Mouse (Mus musculus): ENCODE measurements around the gene Il10rb.
"Not testable (repeated sequence)": the region's sequence is repeated elsewhere in the genome, so short reads cannot be mapped to it uniquely, and the experiment has no call there.

Il10rb gene

DNA sequence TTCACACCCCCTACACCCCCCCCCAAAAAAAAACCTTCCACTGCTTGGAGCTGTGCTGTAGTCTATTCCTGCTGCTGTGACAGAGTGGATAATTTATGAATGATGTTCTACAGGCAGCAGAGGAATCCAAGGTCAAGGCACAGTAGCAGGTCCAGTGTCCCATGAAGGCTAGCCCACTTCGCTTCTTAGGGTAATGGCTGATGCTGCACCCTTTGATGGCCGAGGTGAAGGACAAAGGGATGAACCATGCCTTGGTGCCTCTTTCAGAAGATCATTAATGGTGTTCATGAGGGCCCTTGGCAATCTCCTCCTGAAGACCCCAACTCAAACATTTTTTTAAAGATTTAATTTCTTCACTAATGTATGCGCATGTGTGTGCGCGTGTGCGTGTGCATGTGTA, 10.4 kb downstream of the Il10rb start:
- no peak for DNase-seq (ENCODE audit: low read depth)

DNA sequence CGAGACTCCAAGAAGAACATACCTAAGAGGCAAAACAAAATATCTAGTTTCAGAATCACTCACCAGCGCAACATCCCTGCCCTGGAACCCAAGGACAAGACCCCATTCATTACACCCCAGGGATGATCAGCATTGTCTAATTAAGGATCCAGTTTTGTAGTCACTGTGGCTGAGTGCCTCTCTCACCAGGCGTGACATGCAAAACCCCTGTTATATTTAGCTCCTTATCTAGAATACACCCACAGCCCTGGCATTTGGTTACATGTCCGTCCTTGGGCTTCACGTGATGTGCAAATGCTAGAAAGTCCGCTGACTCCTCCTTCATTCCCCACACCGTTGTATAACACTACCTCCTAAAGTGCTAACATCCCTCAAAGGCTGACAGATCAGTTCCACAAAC, 11.0 kb downstream of the Il10rb start:
- DNase-seq (ENCODE audit: low read depth), result no peak

DNA sequence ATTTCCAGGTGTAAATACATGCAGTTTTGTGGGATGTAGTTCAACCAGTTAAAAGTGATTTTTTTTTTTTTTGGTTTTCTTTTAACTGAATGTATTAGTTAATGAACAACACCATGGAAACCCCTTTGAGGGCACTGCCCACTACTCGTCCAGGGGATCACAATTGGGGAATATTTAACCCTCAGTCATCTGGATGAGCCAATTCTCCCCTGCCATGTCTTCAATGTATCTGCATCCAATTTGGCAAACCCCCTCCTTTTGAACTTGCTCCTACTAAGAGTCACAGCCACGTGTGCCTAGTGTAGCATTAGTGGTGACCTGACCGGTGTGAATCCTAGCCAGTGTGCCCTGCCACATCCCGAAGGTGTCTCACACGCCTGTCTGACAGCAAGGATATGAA, 12.6 kb downstream of the Il10rb start:
- DNase-seq (ENCODE audit: low read depth), result no peak

DNA sequence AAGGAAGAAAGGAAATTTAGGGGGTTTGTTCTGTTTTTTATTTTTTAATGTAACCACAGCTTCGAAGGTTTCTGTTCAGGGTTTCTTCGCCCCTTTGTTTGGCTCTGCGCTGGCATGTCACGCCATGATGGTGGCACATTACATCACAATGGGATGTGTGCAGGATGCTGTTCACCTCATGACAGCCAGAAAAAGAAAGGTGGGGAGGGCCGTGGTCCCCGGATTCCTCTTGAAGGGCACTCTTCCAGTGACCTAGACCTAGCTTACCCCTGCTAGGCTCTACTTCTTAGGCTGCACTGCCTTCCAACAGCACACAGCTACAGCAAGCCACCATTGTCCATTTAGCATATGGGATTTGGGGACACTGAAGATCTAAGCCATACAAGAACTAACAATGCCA, 19.9 kb downstream of the Il10rb start:
- DNase-seq (ENCODE audit: low read depth), result no peak

DNA sequence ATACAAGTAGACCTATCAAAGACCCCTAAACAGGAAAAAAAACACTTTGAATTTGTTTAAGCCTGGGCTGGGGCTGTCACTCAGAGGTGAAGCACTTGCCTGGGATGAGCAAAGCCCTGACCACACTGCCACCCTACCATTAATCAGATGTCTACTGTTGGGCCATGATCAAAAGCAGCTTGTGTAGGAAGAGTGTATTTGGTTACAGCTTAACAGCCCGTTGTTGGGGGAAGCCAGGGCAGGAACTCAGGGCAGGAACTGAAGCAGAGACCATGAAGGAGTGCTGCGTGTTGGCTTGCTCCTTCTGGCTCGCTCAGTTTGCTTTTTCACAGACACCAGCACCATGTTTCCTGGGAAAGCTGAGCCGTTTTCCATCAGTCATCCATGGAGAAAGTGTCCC, 20.6 kb downstream of the Il10rb start:
- no peak for DNase-seq (ENCODE audit: low read depth)

DNA sequence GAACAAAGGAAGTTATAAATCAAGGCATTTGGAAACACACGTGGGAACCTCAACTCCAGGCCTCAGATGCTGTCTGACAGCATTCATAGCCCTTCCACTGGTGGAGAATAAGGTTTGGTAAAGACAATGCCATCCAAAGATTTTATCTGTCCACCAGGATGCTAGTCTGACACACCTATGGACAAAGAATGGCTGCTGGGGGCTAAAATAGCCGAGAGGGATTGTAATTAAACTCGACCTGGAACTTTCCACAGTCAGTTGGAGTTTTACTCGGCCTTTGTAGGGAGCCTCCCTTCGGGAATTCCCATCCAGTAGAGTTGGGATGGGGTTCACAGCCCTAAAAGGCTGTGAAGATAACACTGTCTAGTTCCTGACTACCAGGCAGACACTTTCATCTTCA, 21.5 kb downstream of the Il10rb start:
- no peak for DNase-seq (ENCODE audit: low read depth)

DNA sequence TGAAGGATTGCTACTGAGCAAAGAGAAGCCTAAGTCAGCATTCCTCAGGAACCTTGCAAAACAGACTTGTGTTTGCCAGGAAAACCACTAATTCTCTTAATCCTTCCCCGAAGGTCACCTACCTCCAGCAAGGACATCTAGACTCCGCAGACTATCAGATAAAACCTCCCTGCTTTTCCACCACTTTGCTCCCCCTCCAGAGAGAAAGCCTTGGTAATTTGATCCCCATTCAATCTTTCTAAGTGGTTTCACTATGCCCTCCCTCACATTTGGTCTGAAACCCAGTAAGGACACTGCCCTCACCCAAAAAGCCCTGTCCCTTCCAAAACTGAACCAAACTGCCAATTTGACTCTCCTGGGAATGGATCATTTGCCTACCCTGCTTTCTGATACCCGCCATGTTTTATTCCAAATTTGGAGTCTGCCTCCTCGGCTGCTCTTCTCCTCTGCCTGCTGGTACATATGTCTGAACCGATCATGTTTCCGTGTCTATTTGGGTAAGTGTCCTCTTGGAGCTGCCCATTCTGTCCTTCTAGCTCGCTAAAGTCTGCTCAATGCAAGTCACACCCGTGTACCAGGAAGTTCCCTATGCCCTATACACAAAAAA, 22.4 kb downstream of the Il10rb start:
- DNase-seq (ENCODE audit: low read depth), result no peak

DNA sequence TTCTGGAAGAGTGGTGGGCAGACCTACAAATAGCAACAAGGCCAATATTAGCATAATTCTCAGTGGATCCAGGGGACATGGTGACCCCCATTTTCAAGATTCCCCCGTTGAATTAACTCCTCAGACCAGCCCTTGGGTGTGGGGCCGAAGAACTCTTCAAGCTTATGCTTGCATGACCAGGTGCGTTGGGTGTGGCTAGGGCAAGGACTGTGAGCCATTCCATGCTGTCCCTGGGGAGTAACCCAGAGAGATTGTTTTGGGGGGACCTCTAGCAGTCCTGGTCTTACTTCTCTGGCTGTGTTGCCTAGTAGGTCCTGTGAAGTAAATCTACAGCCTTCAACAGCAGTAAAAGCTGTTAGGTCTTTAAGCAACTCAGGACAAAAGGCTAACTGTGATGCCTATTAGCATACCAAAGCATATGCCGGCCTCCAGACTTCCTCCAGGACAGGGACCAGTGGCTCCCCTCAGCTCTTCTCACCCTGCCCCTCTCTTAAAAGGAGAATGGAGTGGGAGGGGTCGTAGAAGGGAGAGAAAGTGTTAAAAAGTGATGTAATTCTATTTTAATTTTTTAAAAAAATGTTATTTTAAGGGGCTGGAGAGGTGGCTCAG, 26.9 kb downstream of the Il10rb start:
- DNase-seq (ENCODE audit: low read depth), result no peak

DNA sequence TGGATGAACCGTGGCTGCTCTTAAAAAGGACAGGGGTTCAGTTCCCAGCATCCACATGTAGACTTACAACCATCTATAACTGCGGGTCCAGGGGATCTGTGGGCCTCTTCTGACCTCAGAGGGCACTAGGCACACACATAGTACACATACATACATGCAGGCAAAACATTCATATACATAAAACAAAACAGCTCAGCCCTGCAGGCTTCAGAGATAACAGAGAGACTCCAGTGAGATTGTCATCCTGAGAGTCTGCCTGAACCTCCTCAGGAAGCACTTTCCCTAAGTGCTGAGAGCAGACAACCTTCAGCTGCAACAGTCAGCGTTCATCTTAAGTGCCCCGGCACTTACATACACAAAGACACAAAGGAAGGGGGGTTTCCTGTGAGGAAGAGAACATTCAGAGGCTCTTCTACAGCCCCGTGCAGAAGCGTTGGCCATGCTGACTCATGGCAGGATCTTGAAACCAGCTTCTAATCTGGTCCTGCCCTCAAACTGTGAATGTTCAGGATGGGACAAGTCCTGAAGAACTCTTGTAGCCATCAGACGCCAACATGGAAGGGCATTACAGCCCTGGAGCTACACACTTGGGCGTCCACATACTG, 27.5 kb downstream of the Il10rb start:
- DNase-seq (ENCODE audit: low read depth), result no peak

DNA sequence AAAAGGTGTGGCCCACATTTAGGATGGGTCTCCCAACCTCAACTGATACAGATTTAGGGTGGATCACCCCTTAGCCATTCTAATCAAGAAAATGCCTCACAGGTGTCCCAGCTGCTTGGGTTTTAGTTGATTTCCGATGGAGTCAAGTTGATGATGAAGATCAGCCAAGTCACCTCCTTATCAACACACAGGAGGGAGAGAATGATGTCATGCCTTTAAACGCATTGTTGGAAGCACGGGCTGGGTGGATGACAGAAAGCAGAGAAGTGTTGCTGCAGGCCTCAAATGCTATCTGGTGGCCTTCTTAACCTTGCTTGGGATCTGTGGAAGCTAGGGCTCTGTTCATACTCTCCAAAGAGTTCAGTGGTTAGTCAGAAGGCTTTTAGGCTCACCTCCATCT, 28.2 kb downstream of the Il10rb start:
- DNase-seq (ENCODE audit: low read depth), result no peak

DNA sequence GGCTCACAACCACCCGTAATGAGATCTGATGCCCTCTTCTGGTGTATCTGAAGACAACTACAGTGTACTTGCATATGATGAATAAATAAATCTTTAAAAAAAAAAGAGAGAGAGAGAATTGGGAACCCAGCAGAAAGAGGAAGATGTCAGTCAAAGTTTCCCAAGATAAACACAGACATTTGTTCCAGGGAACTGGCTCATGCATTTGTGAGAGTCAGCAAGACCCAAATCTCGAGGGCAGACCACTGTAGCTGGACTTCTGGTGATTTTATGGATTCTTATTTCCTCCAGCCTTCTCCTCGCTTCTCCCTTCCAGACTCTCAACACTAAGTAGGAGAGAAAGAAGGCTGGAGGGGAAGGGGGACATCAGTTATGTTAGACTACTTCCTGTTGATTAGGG, 32.1 kb downstream of the Il10rb start:
- DNase-seq (ENCODE audit: low read depth), result no peak

DNA sequence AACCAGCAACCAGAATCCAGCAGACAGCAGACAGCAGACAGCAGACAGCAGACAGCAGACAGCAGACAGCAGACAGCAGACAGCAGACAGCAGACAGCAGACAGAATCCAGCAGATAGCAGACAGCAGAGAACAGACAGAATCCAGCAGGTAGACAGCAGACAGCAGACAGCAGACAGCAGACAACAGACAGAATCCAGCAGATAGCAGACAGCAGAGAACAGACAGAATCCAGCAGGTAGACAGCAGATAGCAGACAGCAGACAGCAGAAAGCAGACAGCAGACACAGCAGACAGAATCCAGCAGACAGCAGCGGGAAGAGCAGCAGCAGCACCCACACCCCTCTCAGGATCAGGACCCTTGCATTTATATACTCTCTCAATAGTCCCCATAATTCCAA, 32.6 kb downstream of the Il10rb start:
- DNase-seq (ENCODE audit: low read depth), result not testable (repeated sequence)

DNA sequence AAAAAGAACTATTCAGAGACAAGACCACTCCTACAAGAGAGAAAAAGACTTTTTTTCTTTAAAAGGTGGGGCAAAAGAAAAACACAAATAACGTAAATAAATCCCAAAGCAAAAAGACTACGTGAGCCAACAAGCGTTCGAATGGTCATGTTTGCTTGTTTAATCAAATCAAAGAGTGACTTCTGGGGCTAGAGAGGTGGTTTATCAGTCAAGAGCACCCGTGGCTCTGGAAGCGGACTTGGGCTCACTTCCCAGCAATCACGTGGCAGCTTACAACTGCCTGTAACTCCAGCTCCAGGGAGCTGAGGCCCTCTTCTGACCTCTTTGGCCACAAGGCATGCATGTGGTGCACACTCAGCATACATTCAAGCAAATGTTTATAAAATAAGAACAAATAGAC, 35.4 kb downstream of the Il10rb start:
- DNase-seq (ENCODE audit: low read depth), result peak; percentile 89

DNA sequence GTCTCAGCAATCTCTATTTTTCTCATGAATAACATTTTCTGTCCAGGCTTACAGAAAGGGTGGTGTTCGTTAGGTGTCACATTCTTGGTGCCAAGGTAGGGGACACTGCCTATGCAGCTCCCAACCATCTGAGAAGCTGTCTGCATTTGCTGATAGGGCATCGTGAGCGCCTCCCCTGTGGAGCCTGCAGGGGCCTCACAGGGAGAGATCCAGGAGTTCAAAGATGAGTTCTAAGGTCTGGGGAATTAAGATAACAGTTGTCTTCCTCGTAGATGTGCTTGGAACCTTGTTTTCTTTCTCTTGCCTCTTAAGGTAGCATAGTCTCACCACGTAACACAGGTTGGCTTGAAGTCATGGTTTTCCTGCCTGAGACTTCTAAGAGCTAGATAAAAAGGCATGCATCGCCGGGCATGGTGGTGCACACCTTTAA, 35.9 kb downstream of the Il10rb start:
- peak; percentile 92 for DNase-seq (ENCODE audit: low read depth)

DNA sequence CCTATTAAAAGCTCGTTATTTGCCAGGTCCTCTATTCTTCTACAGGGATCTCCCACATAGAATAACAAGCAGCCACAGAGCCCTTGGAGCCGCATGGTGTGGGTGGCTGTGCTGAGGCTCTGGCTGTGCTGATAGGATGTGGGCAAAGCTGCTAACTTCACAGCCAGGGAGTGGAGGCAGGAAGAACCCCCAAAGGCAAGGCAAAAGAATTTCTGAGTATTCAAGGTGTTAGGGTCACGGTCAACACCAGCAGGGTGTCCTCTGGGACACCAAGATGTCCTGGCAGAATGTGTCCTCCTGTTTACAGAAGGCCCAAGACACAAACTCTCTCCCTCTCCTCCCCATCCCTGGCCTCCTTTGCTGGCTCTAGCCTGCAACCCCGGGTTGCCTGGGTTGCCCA, 36.5 kb downstream of the Il10rb start:
- DNase-seq (ENCODE audit: low read depth), result no peak

DNA sequence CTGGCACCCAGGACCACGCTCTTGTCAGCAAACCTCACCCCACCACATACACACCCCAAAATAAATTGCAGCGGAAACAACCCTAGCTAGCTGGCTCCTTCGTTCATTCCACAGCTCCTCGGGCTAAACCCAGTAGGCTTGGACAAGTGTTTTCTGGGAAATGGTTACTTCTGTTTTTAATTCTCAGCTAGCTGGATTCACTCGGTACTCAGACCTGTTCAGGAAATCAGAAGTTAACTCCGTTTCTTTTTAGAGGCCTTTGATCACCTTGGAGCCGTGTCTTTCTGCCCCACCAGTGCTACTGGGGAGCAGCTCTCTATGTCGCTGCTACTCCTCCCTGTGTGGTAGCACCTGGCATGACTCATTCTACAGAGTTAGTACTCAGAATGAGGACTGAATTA, 37.2 kb downstream of the Il10rb start:
- no peak for DNase-seq (ENCODE audit: low read depth)

DNA sequence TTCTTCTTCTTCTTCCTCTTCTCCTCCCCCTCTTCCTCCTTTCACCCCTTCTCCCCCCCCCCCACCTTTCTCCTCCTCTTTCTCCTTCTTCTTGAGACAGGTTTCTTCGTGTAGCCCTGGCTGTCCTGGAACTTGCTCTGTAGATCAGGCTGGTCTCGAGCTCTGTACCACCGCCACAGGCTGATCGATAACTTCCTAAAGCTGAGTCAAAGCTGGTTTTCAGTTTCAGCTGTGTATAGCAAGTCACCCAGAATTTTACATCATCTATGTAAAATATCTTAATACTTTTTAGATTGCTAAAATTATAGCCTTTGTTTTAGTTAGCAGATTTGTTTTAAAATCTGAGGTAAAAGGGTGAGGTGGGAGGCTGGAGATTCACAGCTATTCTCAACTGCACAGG, 38.9 kb downstream of the Il10rb start:
- no peak for DNase-seq (ENCODE audit: low read depth)

DNA sequence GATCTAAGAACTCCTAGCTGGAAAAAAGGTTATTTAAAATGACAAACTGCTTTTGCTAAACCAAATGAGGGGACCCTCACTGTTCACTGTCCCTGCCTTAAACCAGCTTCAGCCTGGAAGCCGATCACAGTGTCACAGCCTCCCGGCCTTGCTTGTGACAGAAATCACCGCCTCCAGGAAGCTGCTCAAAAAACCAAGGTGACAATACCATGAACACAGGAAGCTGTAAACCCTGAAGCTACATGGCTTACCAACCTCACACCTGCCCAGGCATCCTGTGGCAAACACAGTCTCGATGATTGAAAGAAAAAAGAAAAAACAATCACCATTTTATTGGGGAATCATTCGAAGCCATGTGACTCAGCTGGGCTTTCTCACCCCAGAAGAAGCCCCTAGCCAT, 39.6 kb downstream of the Il10rb start:
- no peak for DNase-seq (ENCODE audit: low read depth)

DNA sequence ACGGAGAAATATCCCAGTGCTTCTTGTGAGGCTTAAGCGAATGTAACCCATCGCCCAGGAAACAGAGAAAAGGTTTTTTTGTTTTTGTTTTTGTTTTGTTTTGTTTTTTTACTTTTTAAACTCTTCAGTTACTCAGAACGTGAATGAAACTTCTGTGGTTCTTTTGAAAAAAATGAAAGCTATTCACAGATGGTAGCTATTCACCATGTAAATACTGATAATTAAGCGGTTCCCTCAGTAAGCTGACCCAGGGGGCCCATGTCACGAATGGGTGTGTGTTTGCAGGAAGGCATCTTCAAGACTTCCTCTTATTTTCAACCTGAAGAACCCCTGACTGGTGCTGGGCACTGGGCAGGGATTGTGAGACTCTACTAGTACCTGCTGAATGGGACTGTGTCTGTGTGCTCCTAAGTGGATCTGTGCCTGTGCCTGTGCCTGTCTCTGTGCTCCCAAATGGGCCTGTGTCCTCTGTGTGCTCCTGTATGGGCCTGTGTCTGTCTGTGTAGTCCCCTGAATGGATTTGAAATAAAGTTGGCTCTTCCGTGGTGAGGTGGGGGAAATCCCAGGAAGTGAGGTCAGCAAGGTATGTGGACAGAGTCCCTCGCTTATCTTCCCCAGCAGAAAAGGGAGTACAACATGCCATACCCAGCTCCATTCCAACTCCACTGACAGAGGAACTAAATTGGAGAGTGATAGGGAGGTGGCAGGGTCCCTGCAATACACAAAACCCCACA, 41.0 kb downstream of the Il10rb start:
- no peak for DNase-seq (ENCODE audit: low read depth)

DNA sequence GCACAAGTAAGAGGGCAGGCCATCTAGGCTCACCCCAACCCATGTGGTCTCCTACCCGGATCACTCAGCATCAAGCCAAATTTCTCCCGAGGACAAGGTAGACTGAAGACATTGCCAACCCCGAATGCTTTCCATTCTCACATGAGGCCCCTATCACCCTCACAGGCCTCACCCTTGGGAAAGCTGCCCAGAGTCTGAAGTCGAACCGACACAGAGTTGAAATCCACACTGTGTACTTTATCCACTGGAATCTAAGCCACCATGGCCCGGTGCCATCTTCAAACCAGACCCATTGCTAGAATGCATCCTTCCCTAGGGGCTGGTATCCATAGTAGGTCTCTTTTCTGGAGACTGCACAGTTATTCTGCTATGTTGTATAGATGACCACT, 41.5 kb downstream of the Il10rb start:
- DNase-seq (ENCODE audit: low read depth), result no peak

DNA sequence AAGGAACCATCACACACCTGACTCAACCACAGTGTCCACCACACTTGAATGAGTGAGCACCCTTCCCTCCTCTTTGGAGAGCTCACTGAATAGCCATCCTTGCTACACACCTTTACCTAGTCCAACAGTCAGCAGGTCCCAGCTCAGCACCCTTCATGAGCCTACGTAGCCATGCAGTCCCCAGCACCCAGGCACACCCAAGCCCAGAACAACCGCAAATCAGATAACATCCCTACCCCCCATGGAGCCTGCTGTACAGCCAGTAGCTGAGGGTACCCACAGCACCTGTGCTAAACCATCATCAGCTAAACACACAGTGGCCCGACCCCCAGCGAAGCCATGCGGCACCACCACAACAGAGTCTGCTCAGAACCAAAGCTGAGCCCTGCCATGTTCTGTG, 42.1 kb downstream of the Il10rb start:
- no peak for DNase-seq (ENCODE audit: low read depth)

DNA sequence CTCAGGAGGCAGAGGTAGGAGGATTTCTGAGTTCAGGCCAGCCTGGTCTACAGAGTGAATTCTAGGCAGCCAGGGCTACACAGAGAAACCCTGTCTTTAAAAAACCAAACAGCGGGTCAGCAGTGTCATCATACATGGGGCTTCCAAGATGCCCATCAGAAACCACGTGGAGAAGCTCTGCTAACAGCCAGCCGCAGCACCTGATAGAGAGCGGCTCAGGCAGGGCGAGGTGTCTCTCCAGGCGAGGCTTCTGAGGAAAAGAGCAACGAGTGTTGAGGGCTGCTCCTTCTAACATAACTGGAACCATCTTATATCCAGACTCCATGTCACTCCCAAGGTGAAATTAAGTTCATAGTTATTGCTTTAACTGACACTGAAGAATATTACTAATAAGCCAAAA, 42.9 kb downstream of the Il10rb start:
- DNase-seq (ENCODE audit: low read depth), result no peak
